Mouse (Mus musculus) R1 (cell line): ENCODE measurements around the gene Gucy2c.

Experiments
- DNase-seq: peaks from one replicate; pipeline ENCODE4 v3.0.0-alpha.2; 2018; ENCODE audit warnings: low read depth, low spot score

The Gucy2c gene

DNA sequence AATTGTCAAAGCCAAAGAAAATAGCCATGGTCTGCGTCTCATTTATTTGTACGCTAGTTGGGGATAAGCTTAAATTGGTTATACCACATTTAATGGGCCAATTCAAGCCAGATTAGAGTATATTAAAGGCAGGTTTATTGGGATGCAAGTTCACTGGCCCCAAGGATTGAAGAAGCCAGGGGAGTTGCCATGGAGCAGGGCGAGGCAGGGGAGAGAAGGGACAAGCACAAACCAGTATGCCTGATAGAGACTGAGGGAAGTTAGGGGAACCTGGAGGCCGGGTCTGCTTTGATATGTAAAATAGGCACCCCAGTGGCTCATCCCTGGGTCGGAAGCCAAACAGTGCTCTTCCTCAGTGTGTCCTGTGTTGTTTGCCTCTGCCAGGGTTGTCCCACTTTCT lies 112.3 kb downstream of the Gucy2c start:
- peak; percentile 78 for DNase-seq

DNA sequence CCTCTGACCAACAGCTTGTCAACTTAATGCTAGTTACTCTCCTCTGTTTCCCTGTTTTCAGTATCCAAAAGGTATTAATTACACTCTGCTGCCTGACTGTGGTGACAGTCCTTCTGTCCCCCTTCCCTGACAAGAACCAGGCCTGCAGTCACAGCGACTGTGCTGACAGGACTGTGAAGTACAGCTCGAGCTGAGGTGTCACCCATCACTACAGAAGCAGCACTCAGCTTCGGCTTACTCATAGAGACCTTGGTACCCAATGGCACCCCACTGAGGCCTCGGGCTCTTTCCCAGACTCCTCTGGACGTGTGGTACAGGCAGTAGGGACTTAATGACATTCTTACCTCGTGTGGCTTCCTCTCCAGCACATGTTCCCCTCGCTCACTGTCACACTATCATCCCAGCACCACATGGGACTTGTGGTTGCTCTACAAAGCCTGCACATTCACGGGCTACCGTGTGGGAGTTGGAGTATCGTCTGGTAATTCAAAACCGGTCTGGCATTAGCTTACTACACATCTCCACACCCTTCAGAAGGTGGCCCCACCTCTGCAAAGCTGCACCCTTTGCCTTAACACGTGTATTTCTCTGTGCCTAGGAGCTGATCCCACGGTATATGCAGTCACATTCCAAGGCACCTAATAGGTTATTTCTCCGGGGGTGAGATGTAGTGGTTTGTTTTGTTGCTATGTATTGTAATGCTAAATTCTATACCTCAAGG lies 113.1 kb downstream of the Gucy2c start:
- DNase-seq = peak; percentile 86

DNA sequence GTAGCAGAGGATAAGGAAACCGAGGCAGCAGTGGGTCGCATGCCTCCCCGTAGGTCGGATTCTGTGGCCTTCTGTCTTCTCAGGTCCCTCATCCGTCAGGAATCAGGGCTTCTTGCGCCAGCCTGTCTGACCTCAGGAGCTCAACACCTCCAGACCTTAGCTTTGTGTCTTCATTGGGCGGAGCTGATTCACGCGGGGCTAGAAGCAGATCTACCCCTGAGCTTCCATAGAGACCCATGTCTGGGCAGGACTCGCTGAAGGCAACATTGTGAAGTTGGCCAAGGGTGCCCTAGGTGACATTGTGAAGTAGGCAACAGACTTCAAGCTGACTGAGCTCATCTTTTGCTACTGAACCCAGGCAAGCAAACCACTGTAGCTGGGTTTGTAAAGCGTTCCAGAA lies 119.5 kb downstream of the Gucy2c start:
- DNase-seq = no peak

DNA sequence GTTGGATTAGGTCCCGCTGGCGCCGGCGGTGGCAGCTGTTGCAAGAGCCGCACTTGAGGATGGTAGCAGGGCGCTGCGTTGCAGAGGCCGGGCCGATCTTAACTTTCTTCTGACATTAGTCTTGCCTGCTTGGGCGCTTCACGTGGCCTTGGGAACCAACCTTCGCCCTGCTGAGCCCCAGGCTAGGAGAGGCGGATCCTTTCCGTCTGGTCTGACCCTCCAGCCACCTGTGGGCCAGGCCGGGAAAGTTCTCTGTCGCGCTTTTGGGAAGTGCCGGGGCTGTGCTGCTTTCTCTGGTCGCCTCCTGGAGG lies 119.9 kb downstream of the Gucy2c start, which contains the start of gene Plbd1:
TSS of gene Plbd1 (minus strand) at position 223 of the 311 bp plus-strand sequence.
- DNase-seq = peak; percentile 62

DNA sequence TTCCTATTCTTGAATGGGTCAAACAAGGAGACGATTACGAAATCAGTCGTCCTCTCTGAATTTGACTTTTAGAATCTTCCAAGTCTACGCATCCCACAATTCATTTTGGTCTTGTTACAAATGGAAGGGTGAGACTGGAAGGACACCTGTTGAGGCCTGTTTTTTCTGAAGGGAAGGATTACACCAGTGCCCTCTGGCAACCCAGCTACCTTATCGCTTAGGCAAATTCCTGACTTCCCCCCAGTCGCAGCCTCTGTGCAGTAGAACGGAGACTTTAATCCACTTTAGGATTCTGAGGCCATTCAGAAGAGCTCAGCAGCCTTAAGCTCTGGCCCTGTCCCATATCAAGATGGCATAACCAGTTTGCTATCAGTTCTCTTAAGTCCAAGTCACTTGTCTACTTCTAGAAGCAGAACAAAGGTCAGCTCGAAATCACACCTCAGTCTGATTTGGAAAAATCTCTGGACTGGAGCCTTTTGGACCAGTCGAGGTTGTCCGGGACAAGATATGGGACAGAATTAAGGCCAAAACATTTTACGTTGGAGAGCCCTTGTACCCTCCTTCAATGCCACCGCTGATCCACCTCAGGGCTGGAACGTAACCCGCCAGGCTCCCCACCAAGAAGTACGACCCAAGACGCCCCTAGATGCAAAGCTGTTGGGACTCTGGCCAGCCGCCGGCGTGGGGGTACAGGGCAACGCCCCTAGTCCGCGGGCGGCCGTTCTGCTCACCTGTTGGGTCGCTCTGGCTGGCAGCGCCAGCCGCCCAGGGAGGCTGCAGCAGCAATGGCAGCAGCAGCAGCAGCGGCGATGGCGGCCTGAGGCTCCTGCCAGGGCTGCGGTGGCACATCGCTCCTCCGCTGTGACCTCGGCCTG lies 120.5 kb downstream of the Gucy2c start:
- no peak for DNase-seq

DNA sequence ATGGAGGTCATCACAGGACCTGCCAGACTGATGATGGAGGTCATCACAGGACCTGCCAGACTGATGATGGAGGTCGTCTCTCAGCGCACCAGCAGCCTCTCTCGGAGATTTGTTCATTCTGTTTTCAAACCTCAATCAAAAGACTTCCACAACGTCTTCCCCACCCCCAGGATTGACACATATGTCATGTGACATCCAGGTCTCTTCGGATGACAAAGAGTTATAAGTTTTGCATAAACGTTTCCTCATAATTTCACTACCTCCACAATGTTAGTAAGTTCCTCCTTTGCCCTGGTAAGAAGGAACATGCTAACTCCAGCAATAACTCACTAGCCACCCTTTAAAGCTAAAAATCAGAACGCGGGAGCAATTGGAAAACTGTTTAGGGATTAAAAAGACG lies 122.3 kb downstream of the Gucy2c start:
- no peak for DNase-seq

DNA sequence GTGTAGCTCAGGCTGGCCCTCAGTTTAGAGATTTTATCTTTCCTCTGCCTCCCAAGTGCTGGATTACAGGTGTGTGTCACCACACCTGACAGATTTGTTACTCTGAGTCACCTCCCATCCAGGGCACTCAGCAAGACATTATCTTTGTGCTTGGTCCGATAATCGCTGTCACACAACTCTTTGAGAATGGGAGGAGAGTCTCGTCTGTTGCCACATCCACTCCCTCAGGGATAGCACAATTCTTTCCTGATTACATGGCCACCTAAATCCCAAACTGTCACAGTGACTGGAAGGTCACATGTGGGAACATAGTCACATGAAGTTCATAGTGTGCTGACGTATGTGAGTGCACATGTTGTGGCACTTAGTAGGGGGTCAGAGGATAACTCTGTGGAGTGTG lies 123.3 kb downstream of the Gucy2c start:
- no peak for DNase-seq

DNA sequence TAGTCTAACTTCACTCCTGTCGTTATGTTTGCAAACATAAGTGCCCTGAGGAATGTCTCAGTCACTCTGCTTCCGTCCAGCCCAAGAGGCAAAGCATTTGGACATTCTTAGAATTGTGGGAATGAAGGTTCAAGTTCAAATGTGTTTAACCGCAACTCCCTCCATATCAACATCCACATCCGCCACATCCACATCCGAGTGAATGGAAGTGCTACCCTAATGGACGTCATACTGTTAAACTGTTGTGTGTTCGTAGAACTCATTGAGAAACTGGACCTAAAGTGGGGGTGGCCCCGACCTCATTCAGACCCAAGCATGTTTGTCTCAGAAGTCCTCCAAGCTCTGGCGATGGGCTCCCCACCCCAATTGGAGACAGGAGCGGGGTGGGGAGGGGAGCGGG lies 125.8 kb downstream of the Gucy2c start:
- no peak for DNase-seq

DNA sequence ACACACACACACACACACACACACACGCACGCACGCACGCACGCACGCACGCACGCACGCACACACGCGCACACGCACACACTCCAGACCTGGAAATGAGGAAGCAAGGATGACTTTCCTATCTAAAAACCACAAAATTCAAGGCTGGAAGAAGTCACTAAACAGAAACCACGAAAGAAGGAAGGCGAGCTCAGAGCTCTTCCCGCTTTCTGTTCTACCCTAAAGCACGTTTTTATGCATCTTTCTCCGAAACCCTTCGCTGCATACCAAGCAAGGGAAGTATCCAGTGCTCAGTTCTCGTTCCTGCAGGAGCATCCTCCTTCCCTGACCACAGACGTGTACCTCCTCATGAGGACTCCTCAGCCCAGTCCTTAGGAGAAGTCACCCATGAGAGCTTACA lies 127.1 kb downstream of the Gucy2c start:
- no peak for DNase-seq

DNA sequence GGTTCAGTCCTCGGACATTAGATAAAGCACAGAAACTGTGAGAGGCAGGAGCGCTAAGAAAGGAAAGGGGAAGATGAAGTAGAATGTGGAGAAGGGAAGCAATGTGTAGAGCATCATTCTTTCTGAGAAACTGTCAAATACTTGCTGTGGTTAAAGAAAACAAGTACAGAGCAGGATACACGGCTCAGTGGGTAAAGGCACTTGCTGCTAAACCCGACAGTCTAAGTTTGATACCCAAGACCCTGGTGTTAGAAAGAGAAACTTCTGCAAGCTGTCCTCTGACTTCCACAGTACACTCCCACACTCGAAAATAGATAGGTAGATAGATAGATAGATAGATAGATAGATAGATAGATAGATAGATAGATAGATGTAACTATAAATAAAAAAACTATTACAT lies 128.2 kb downstream of the Gucy2c start:
- DNase-seq = no peak

DNA sequence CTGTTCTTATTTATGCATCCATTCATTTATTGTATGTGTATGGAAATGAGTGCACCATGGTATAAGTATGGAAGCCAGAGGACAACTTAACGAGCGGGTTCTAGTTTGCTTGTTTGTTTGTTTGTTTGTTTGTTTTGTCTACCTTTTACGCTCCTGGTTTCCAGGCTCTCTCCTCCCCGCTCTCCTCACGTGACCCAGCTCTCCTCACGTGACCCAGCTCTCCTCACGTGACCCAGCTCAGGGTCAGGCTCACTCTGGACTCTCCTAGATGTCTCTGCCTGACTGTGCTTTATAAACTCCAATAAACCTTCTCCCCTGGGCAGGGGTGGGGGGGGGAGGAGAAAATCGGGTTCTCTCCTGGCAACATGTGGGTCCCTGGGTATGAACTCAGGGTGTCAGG lies 130.9 kb downstream of the Gucy2c start:
- no peak for DNase-seq

DNA sequence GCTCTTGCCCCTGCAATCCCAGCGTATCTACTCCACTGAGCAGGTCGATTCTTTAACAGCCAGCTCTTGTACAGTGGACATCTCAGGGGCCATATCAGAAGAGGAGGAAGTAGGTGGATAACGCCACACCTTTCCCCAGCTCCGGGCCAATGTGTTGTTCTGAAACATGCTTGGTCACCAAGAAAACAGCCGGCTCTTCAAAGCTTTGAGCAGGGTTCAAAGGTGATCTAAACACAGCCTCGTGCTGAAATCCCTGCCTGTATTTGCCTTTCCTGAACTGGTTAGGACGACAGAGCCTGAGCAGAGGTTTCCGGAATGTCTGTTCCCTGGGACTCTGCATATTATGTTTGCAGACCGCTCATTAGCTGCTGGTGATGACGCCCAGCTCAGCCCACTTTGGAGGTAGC lies 134.1 kb downstream of the Gucy2c start:
- peak; percentile 34 for DNase-seq
